Mouse (Mus musculus) heart, embryonic 14.5 days (tissue): Measurements from ENCODE around the gene Barhl1. TPM values are rescaled to one million over a fixed set of nuclear protein-coding genes. Genes with fewer than 3 reads are reported as not detected.
A peak's percentile ranks its signal among the peaks of the same experiment; 100 is the strongest.

Experiments
- ATAC-seq: fragments of 200-750 bp; cut with Nextera tagmentation; 2 replicates; pipeline ENCODE4 v1.8.0; 2017; ENCODE audit warnings: low read depth, moderate TSS enrichment; ENCODE audit not compliant: insufficient number of reproducible peaks, insufficient read depth, low FRiP score
- H3K27ac ChIP-seq, 2 experiments: fragments of 200-500 bp in 1 of 2; fragments of 300-500 bp in 1 of 2; sonication (generic) in 1 of 2; replicated peaks in 1 of 2; 2 replicates each; pipeline ENCODE4 v1.5.1; 2012 to 2014; ENCODE audit warnings: low read depth in 2 of 2, low read length in 2 of 2, control low read depth in 1 of 2, mild to moderate bottlenecking in 1 of 2, mixed read lengths in 1 of 2; ENCODE audit not compliant: control insufficient read depth in 1 of 2, insufficient read depth in 1 of 2
- H3K27me3 ChIP-seq: fragments of 300-500 bp; sonication (generic); 2 replicates; pipeline ENCODE4 v1.6.1; 2014; ENCODE audit warnings: mild to moderate bottlenecking, low read length, control low read depth; ENCODE audit not compliant: control insufficient read depth, insufficient read depth
- H3K36me3 ChIP-seq: fragments of 300-500 bp; sonication (generic); 2 replicates; pipeline ENCODE4 v1.6.1; 2014; ENCODE audit warnings: mild to moderate bottlenecking, control low read depth, low read length, mixed read lengths; ENCODE audit not compliant: control insufficient read depth, insufficient read depth
- H3K4me1 ChIP-seq, 2 experiments: fragments of 200-500 bp in 1 of 2; fragments of 300-500 bp in 1 of 2; sonication (generic) in 1 of 2; 2 replicates each; pipeline ENCODE4 v1.6.1; 2012 to 2014; ENCODE audit warnings: low read length in 2 of 2, control low read depth in 1 of 2, mixed read lengths in 1 of 2; ENCODE audit not compliant: control insufficient read depth in 2 of 2, insufficient read depth in 2 of 2
- H3K4me2 ChIP-seq: fragments of 300-500 bp; sonication (generic); 2 replicates; pipeline ENCODE4 v1.6.1; 2014; ENCODE audit warnings: mild to moderate bottlenecking, low read length
- H3K4me3 ChIP-seq, 2 experiments: fragments of 200-500 bp in 1 of 2; fragments of 300-500 bp in 1 of 2; sonication (generic) in 1 of 2; 2 replicates each; pipeline ENCODE4 v1.5.1; 2012 to 2014; ENCODE audit warnings: low read length in 2 of 2, mild to moderate bottlenecking in 2 of 2, control low read depth in 1 of 2, low read depth in 1 of 2, moderate library complexity in 1 of 2; ENCODE audit not compliant: control insufficient read depth in 1 of 2, insufficient read depth in 1 of 2
- H3K9ac ChIP-seq: fragments of 300-500 bp; sonication (generic); 2 replicates; pipeline ENCODE4 v1.6.1; 2014; ENCODE audit warnings: mild to moderate bottlenecking, low read length
- H3K9me3 ChIP-seq: fragments of 300-500 bp; sonication (generic); 2 replicates; pipeline ENCODE4 v1.6.1; 2016; ENCODE audit warnings: low read length, control low read depth; ENCODE audit not compliant: control insufficient read depth
- WGBS: fragments of 180-500 bp; shearing (Covaris S2); extraction: QIAGEN DNeasy Blood & Tissue Kit; methylation state at CpG from one replicate; pipeline ENCODE4 v1.1.7; 2014; 5-methylcytosine and 5-hydroxymethylcytosine counted together
- polyA plus RNA-seq: library from polyadenylated mRNA; unstranded; fragments of >200 nt; fragmentation: Nextera tagmentation; extraction: Ambion mirVana; gene quantifications from 2 replicates; pipeline ENCODE4 v1.2.1, GENCODE M21; 2014

Gene Barhl1
- not detected in 2 replicates for polyA plus RNA-seq

- no peak for ATAC-seq
- H3K4me1 ChIP-seq, result no peaks in the 10 kb centered on the region; a peak in 1 of 4 replicates
- peak within 1 kb of the TSS; percentile 14; the same call in 1 of the 2 replicates for H3K4me2 ChIP-seq
- H3K9me3 ChIP-seq, result no peaks in the 10 kb centered on the region
- peaks cover 97% of the 10 kb centered on the region for H3K27me3 ChIP-seq
- H3K9ac ChIP-seq, result no peak within 1 kb of the TSS
- 2% methylated on average over 18 of the region's 18 CpGs for WGBS
- peak within 1 kb of the TSS in 1 of 2 experiments; percentile 3; a peak in 2 of 4 replicates for H3K4me3 ChIP-seq
- H3K36me3 ChIP-seq, result no peaks in the 10 kb centered on the region
- H3K27ac ChIP-seq, result no peak within 1 kb of the TSS
Observed at GRCm38 (mm10) chr2:28916513-28916865, at the start of gene Barhl1. Gene Barhl1, minus strand, starts transcription at chr2:28916668.

- H3K4me2 ChIP-seq, result no peak overlapping the region
- 0 out of 4 replicates have a peak, but pooled peaks cover 0 to 2% of the 10 kb centered on the region in 2 experiments for H3K4me1 ChIP-seq
- H3K27ac ChIP-seq, result 0 out of 4 replicates have a peak overlapping the region, but pooled peaks of 1 of the 2 experiments have one; percentile 37
- H3K9me3 ChIP-seq, result no peaks in the 10 kb centered on the region
- no peak overlapping the region for H3K9ac ChIP-seq
- H3K36me3 ChIP-seq, result no peaks in the 10 kb centered on the region
- peak; percentile 58 for ATAC-seq
- WGBS, result 63% methylated on average over 6 of the region's 6 CpGs
- no peak overlapping the region for H3K4me3 ChIP-seq
- H3K27me3 ChIP-seq, result no peaks in the 10 kb centered on the region
Observed at GRCm38 (mm10) chr2:28963565-28963964, 47.1 kb upstream of the Barhl1 start.

- WGBS, result 68% methylated on average over 5 of the region's 5 CpGs
- no peaks in the 10 kb centered on the region for H3K36me3 ChIP-seq
- no peak overlapping the region for H3K4me2 ChIP-seq
- 0 out of 4 replicates have a peak, but pooled peaks cover 0 to 2% of the 10 kb centered on the region in 2 experiments for H3K4me1 ChIP-seq
- no peak overlapping the region for H3K4me3 ChIP-seq
- ATAC-seq, result no peak
- H3K27ac ChIP-seq, result no peak overlapping the region
- H3K9ac ChIP-seq, result no peak overlapping the region
- H3K9me3 ChIP-seq, result no peaks in the 10 kb centered on the region
- no peaks in the 10 kb centered on the region for H3K27me3 ChIP-seq
Observed at GRCm38 (mm10) chr2:28961636-28962035, 45.2 kb upstream of the Barhl1 start.

GRCm38 (mm10) chr2:28961024-28961585, 44.6 kb upstream of the Barhl1 start:
- ATAC-seq, result no peak
- no peak overlapping the region for H3K9ac ChIP-seq
- H3K27ac ChIP-seq, result no peak overlapping the region
- no peaks in the 10 kb centered on the region for H3K36me3 ChIP-seq
- no peaks in the 10 kb centered on the region for H3K9me3 ChIP-seq
- no peak overlapping the region for H3K4me3 ChIP-seq
- H3K27me3 ChIP-seq, result no peaks in the 10 kb centered on the region
- WGBS, result 73% methylated on average over 15 of the region's 15 CpGs
- H3K4me2 ChIP-seq, result no peak overlapping the region
- H3K4me1 ChIP-seq, result 0 out of 4 replicates have a peak, but pooled peaks cover 0 to 2% of the 10 kb centered on the region in 2 experiments

GRCm38 (mm10) chr2:28956874-28957273, 40.4 kb upstream of the Barhl1 start:
- no peak overlapping the region for H3K4me2 ChIP-seq
- no peaks in the 10 kb centered on the region for H3K27me3 ChIP-seq
- no peak for ATAC-seq
- WGBS, result 78% methylated on average over 4 of the region's 4 CpGs
- H3K27ac ChIP-seq, result no peak overlapping the region
- no peaks in the 10 kb centered on the region for H3K36me3 ChIP-seq
- no peak overlapping the region for H3K4me3 ChIP-seq
- H3K9me3 ChIP-seq, result no peaks in the 10 kb centered on the region
- no peak overlapping the region for H3K9ac ChIP-seq
- H3K4me1 ChIP-seq, result no peaks in the 10 kb centered on the region

- Histone ChIP-seq H3K9me3 (no peaks in the 10 kb centered on the region), H3K36me3 (no peaks in the 10 kb centered on the region), H3K4me1 (no peaks in the 10 kb centered on the region), H3K27me3 (no peaks in the 10 kb centered on the region), H3K9ac (no peak overlapping the region), H3K4me3 (no peak overlapping the region), H3K27ac (no peak overlapping the region), H3K4me2 (no peak overlapping the region)
- ATAC-seq, result no peak
- 76% methylated on average over 9 of the region's 9 CpGs for WGBS
Observed at GRCm38 (mm10) chr2:28954595-28954994, 38.1 kb upstream of the Barhl1 start.

- Histone ChIP-seq H3K27ac (no peak overlapping the region), H3K4me1 (no peaks in the 10 kb centered on the region), H3K36me3 (no peaks in the 10 kb centered on the region)
Observed at GRCm38 (mm10) chr2:28952981-28953380, 36.5 kb upstream of the Barhl1 start.

GRCm38 (mm10) chr2:28946312-28946711, 29.8 kb upstream of the Barhl1 start:
- Histone ChIP-seq H3K36me3 (no peaks in the 10 kb centered on the region), H3K4me1 (no peaks in the 10 kb centered on the region), H3K9ac (no peak overlapping the region), H3K27me3 (no peaks in the 10 kb centered on the region), H3K9me3 (no peaks in the 10 kb centered on the region), H3K4me2 (no peak overlapping the region), H3K27ac (no peak overlapping the region), H3K4me3 (no peak overlapping the region)
- WGBS, result 75% methylated on average over 3 of the region's 3 CpGs
- no peak for ATAC-seq

More at GRCm38 (mm10) chr2:28952981-28953380, 36.5 kb upstream of the Barhl1 start:
- H3K9ac ChIP-seq, result no peak overlapping the region
- no peak overlapping the region for H3K4me3 ChIP-seq
- WGBS, result 60% methylated on average over 8 of the region's 8 CpGs
- H3K27me3 ChIP-seq, result no peaks in the 10 kb centered on the region
- no peaks in the 10 kb centered on the region for H3K9me3 ChIP-seq
- ATAC-seq, result no peak
- H3K4me2 ChIP-seq, result no peak overlapping the region
